Mouse (Mus musculus): ENCODE data around the gene Ndufa4l2. TPM values are rescaled to one million over a fixed set of nuclear protein-coding genes. Genes with fewer than 3 reads are reported as not detected.

The Ndufa4l2 gene
- polyA plus RNA-seq, 1 experiment from 2014 or later: 17.6 TPM

DNA sequence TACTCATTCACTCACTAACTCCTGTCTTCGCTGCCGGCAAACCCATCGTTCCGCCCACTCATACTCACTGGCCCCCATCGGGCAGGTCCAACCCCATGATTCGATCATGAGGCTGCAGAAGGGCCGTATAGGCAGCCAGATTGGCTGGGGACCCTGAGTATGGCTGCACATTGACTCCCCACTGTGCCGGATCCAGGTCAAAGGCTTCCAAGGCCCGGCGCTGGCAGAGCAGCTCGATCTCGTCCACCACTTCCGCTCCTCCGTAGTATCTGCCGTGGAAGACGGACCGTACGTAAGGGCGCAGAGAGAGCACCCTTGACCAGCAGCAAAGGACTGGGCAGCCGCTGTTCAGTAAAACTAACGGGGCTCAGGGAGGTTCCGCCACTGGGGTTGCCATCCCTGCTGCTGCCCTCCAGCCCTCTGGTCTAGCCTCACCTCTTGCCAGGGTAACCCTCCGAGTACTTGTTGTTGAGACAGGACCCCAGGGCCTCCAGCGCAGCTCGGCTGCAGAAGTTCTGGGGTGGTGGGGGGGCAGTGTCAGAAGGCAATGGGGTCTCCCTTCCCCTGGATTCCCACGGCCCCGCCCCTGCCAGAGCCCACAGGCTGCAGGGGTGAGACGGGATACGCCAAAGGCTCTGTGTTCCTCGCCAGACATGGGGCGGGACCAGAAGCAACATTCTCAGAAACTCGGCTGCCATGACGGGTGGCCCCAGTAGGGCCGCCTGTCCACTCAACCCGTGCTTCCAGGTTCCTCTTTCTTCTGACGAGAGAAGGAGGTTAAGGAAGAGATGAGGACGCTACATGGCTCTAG lies 5.3 kb downstream of the Ndufa4l2 start:
- Histone ChIP-seq H3K36me3 (ENCODE audit: control insufficient read depth, insufficient read depth, low read length) (peaks cover 4% of the 10 kb centered on the region; the same call in 1 of the 2 replicates), H3K9ac (ENCODE audit: low read depth, low read length) (no peak overlapping the region), H3K9me3 (replicated peaks; ENCODE audit: control insufficient read depth, low read length, poor library complexity, severe bottlenecking) (no peaks in the 10 kb centered on the region), H3K4me1 (ENCODE audit: control insufficient read depth, insufficient read depth, low read length) (peaks cover 32% of the 10 kb centered on the region), H3K4me2 (ENCODE audit: low read length) (no peak overlapping the region), H3K4me3 (ENCODE audit: low read depth, low read length) (no peak overlapping the region), H3K27me3 (ENCODE audit: control insufficient read depth, insufficient read depth, low read depth, low read length) (peaks cover 13% of the 10 kb centered on the region), H3K27ac (ENCODE audit: low read length) (no peak overlapping the region)
- 92% methylated on average over 36 of the region's 37 CpGs for WGBS
- no peak for ATAC-seq

GRCm38 (mm10) chr10:127520714-127521357 lies 6.1 kb downstream of the Ndufa4l2 start:
- Histone ChIP-seq H3K36me3 (ENCODE audit: control insufficient read depth, insufficient read depth, low read length) (peaks cover 4% of the 10 kb centered on the region; the same call in 1 of the 2 replicates), H3K27me3 (ENCODE audit: control insufficient read depth, insufficient read depth, low read depth, low read length) (peaks cover 11% of the 10 kb centered on the region), H3K4me2 (ENCODE audit: low read length) (no peak overlapping the region), H3K27ac (ENCODE audit: low read length) (no peak overlapping the region), H3K9ac (ENCODE audit: low read depth, low read length) (0 out of 2 replicates have a peak overlapping the region, but pooled peaks have one; percentile 12), H3K4me3 (ENCODE audit: low read depth, low read length) (no peak overlapping the region), H3K4me1 (ENCODE audit: control insufficient read depth, insufficient read depth, low read length) (peaks cover 31% of the 10 kb centered on the region), H3K9me3 (replicated peaks; ENCODE audit: control insufficient read depth, low read length, poor library complexity, severe bottlenecking) (no peaks in the 10 kb centered on the region)
- no peak for ATAC-seq
- 82% methylated on average over 20 of the region's 20 CpGs for WGBS

- H3K9me3 ChIP-seq (replicated peaks; ENCODE audit: control insufficient read depth, low read length, poor library complexity, severe bottlenecking): no peaks in the 10 kb centered on the region
- 10% methylated on average over 12 of the region's 12 CpGs for WGBS
- H3K9ac ChIP-seq (ENCODE audit: low read depth, low read length): peak overlapping the region; percentile 63
- peak overlapping the region; percentile 58 for H3K4me3 ChIP-seq (ENCODE audit: low read depth, low read length)
- ATAC-seq: peak; percentile 26
- peaks cover 16% of the 10 kb centered on the region for H3K27me3 ChIP-seq (ENCODE audit: control insufficient read depth, insufficient read depth, low read depth, low read length)
- H3K36me3 ChIP-seq (ENCODE audit: control insufficient read depth, insufficient read depth, low read length): peaks cover 4% of the 10 kb centered on the region; the same call in 1 of the 2 replicates
- H3K27ac ChIP-seq (ENCODE audit: low read length): no peak overlapping the region
- peaks cover 32% of the 10 kb centered on the region for H3K4me1 ChIP-seq (ENCODE audit: control insufficient read depth, insufficient read depth, low read length)
- peak overlapping the region; percentile 96 for H3K4me2 ChIP-seq (ENCODE audit: low read length)
Measured at GRCm38 (mm10) chr10:127521611-127522080, 6.9 kb downstream of the Ndufa4l2 start.

GRCm38 (mm10) chr10:127522088-127522581 lies 7.4 kb downstream of the Ndufa4l2 start, which contains the start of gene Shmt2:
TSS of gene Shmt2 (minus strand) at chr10:127522444.
- Histone ChIP-seq H3K4me1 (ENCODE audit: control insufficient read depth, insufficient read depth, low read length) (peaks cover 34% of the 10 kb centered on the region), H3K9me3 (replicated peaks; ENCODE audit: control insufficient read depth, low read length, poor library complexity, severe bottlenecking) (no peaks in the 10 kb centered on the region), H3K36me3 (ENCODE audit: control insufficient read depth, insufficient read depth, low read length) (peaks cover 4% of the 10 kb centered on the region; the same call in 1 of the 2 replicates), H3K9ac (ENCODE audit: low read depth, low read length) (peak within 1 kb of the TSS; percentile 63), H3K27ac (ENCODE audit: low read length) (peak within 1 kb of the TSS; percentile 28; the same call in 1 of the 2 replicates), H3K4me3 (ENCODE audit: low read depth, low read length) (peak within 1 kb of the TSS; percentile 58), H3K4me2 (ENCODE audit: low read length) (peak within 1 kb of the TSS; percentile 96), H3K27me3 (ENCODE audit: control insufficient read depth, insufficient read depth, low read depth, low read length) (peaks cover 16% of the 10 kb centered on the region)
- under 1% methylated on average over 21 of the region's 21 CpGs for WGBS
- peak; percentile 66 for ATAC-seq

- Histone ChIP-seq H3K27me3 (ENCODE audit: control insufficient read depth, insufficient read depth, low read depth, low read length) (peaks cover 29% of the 10 kb centered on the region), H3K4me1 (ENCODE audit: control insufficient read depth, insufficient read depth, low read length) (peaks cover 55% of the 10 kb centered on the region), H3K4me3 (ENCODE audit: low read depth, low read length) (no peak overlapping the region), H3K9ac (ENCODE audit: low read depth, low read length) (0 out of 2 replicates have a peak overlapping the region, but pooled peaks have one; percentile 26), H3K36me3 (ENCODE audit: control insufficient read depth, insufficient read depth, low read length) (no peaks in the 10 kb centered on the region), H3K27ac (ENCODE audit: low read length) (peak overlapping the region; percentile 40), H3K9me3 (replicated peaks; ENCODE audit: control insufficient read depth, low read length, poor library complexity, severe bottlenecking) (no peaks in the 10 kb centered on the region), H3K4me2 (ENCODE audit: low read length) (0 out of 2 replicates have a peak overlapping the region, but pooled peaks have one; percentile 17)
- ATAC-seq: no peak
- 3% methylated on average over 18 of the region's 23 CpGs for whole genome bisulfite sequencing
Measured at GRCm38 (mm10) chr10:127524646-127525255, 10.0 kb downstream of the Ndufa4l2 start.

DNA sequence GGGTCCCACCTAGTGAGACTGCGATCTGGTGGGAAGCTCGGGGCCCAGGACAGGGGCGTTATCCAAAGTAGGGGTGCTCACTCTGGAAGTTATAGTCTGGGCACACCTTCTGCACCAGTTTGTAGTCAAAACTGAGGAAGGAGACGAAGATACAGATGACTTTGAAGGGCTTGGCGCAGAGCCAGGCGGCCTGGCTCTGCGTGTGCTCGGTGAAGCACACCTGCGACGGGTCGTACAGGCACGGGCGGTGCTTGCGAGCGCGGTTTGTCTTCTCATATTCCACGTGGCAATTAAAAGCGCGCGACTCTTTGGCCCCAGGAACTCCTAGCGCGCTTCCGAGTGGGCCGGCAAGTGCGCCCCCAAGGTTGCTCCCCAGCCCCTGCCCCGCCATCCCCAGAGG lies 11.3 kb downstream of the Ndufa4l2 start:
- Histone ChIP-seq H3K4me1 (ENCODE audit: control insufficient read depth, insufficient read depth, low read length) (peaks cover 61% of the 10 kb centered on the region), H3K27ac (ENCODE audit: low read length) (0 out of 2 replicates have a peak overlapping the region, but pooled peaks have one; percentile 53), H3K9me3 (replicated peaks; ENCODE audit: control insufficient read depth, low read length, poor library complexity, severe bottlenecking) (no peaks in the 10 kb centered on the region), H3K4me3 (ENCODE audit: low read depth, low read length) (peak overlapping the region; percentile 15), H3K9ac (ENCODE audit: low read depth, low read length) (peak overlapping the region; percentile 20; the same call in 1 of the 2 replicates), H3K4me2 (ENCODE audit: low read length) (peak overlapping the region; percentile 45), H3K27me3 (ENCODE audit: control insufficient read depth, insufficient read depth, low read depth, low read length) (peaks cover 32% of the 10 kb centered on the region), H3K36me3 (ENCODE audit: control insufficient read depth, insufficient read depth, low read length) (no peaks in the 10 kb centered on the region)
- 3% methylated on average over 26 of the region's 26 CpGs for WGBS
- ATAC-seq: no peak

DNA sequence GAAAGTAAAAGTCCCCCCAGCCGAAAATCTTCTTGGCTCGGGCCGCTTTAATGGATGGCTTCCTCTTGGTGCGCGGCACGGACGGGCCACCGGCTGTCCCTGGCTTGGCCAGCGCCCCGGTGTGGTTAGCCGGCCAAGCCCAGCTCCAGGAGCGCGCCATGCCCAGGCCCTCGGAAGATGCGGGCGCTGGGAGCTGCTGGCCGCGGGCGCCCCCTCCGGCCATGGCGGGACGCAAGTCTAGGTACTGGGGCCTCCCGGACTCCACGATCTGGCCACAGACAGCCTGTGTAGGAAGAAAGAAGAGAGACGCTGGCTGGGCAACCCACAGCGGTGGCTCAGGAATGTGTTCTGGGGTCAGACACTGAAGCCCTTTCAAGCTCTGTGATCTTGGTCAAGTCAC lies 11.9 kb downstream of the Ndufa4l2 start:
- H3K27ac ChIP-seq (ENCODE audit: low read length): peak overlapping the region; percentile 73
- ATAC-seq: no peak
- 2% methylated on average over 26 of the region's 26 CpGs for WGBS
- H3K4me2 ChIP-seq (ENCODE audit: low read length): peak overlapping the region; percentile 45
- peak overlapping the region; percentile 38; the same call in 1 of the 2 replicates for H3K9ac ChIP-seq (ENCODE audit: low read depth, low read length)
- peaks cover 60% of the 10 kb centered on the region for H3K4me1 ChIP-seq (ENCODE audit: control insufficient read depth, insufficient read depth, low read length)
- H3K27me3 ChIP-seq (ENCODE audit: control insufficient read depth, insufficient read depth, low read depth, low read length): peaks cover 32% of the 10 kb centered on the region
- H3K36me3 ChIP-seq (ENCODE audit: control insufficient read depth, insufficient read depth, low read length): no peaks in the 10 kb centered on the region
- H3K4me3 ChIP-seq (ENCODE audit: low read depth, low read length): peak overlapping the region; percentile 15
- H3K9me3 ChIP-seq (replicated peaks; ENCODE audit: control insufficient read depth, low read length, poor library complexity, severe bottlenecking): no peaks in the 10 kb centered on the region

DNA sequence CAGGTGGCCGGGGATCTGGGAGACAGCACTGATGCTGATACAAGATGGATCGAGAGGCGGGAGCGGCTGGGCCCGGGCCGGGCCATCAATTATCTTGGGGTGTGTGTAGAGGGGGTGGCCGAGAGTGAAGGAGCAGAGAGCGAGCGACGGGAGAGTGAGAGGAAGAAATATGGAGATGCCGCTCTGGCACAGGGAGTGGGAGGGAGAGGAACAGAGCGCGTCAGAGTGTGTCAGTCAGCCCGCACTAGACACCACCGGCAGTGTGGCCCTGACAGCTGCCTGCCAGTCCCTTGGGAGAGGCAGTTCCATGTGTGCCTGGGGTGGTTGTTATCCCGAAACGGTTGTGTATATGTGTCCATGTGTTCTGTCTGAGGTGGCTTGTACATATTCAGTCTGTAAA lies 12.7 kb downstream of the Ndufa4l2 start:
- peak overlapping the region; percentile 73 for H3K27ac ChIP-seq (ENCODE audit: low read length)
- WGBS: 5% methylated on average over 17 of the region's 17 CpGs
- peak; percentile 26; the same call in 1 of the 2 replicates for ATAC-seq
- H3K36me3 ChIP-seq (ENCODE audit: control insufficient read depth, insufficient read depth, low read length): no peaks in the 10 kb centered on the region
- H3K27me3 ChIP-seq (ENCODE audit: control insufficient read depth, insufficient read depth, low read depth, low read length): peaks cover 39% of the 10 kb centered on the region
- H3K4me3 ChIP-seq (ENCODE audit: low read depth, low read length): peak overlapping the region; percentile 4; the same call in 1 of the 2 replicates
- H3K9me3 ChIP-seq (replicated peaks; ENCODE audit: control insufficient read depth, low read length, poor library complexity, severe bottlenecking): no peaks in the 10 kb centered on the region
- H3K9ac ChIP-seq (ENCODE audit: low read depth, low read length): peak overlapping the region; percentile 31; the same call in 1 of the 2 replicates
- H3K4me1 ChIP-seq (ENCODE audit: control insufficient read depth, insufficient read depth, low read length): peaks cover 61% of the 10 kb centered on the region
- peak overlapping the region; percentile 45 for H3K4me2 ChIP-seq (ENCODE audit: low read length)
